Mouse (Mus musculus) heart, adult 2 months (tissue): Measurements from ENCODE around the gene Ntf5.

ENCODE experiments used
- CTCF ChIP-seq: fragments of 200-600 bp; IDR thresholded peaks from 2 replicates; pipeline ENCODE4 v1.8.1; 2022; ENCODE audit warnings: antibody characterized with exemption, mild to moderate bottlenecking, moderate library complexity
- EP300 ChIP-seq: fragments of 200-500 bp; IDR thresholded peaks from 2 replicates; pipeline ENCODE4 v1.6.1; 2011; ENCODE audit warnings: low read depth, low read length, control low read depth; ENCODE audit not compliant: insufficient read depth
- POLR2A ChIP-seq: fragments of 200-500 bp; IDR thresholded peaks from 2 replicates; pipeline ENCODE4 v1.6.1; 2011; ENCODE audit warnings: mild to moderate bottlenecking, low read depth, low read length, control low read depth; ENCODE audit not compliant: insufficient read depth

DNA sequence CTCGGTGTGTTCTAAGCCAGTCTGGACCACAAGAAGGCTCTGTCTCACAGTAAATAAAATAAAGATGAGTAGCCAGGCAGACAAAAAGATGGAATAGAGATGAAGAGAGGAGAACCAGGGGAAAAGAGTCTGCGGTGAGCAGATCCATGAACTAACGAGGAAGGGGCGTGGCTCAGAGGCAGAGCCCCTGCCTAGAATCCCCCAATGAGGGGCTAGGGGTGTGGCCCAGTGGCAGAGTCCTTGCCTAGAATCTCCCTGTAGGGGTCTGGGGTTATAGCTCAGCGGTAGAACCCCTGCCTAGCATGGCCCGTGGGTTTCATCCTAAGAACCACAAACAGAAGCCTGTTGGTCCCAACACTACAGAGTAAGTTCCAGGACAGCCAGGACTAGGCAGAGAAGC, 23.6 kb downstream of the Ntf5 start:
- TF ChIP-seq CTCF (no peak), POLR2A (no peak), EP300 (no peak)
